Mouse (Mus musculus): ENCODE results near the gene Tbxas1.

The Tbxas1 gene

DNA sequence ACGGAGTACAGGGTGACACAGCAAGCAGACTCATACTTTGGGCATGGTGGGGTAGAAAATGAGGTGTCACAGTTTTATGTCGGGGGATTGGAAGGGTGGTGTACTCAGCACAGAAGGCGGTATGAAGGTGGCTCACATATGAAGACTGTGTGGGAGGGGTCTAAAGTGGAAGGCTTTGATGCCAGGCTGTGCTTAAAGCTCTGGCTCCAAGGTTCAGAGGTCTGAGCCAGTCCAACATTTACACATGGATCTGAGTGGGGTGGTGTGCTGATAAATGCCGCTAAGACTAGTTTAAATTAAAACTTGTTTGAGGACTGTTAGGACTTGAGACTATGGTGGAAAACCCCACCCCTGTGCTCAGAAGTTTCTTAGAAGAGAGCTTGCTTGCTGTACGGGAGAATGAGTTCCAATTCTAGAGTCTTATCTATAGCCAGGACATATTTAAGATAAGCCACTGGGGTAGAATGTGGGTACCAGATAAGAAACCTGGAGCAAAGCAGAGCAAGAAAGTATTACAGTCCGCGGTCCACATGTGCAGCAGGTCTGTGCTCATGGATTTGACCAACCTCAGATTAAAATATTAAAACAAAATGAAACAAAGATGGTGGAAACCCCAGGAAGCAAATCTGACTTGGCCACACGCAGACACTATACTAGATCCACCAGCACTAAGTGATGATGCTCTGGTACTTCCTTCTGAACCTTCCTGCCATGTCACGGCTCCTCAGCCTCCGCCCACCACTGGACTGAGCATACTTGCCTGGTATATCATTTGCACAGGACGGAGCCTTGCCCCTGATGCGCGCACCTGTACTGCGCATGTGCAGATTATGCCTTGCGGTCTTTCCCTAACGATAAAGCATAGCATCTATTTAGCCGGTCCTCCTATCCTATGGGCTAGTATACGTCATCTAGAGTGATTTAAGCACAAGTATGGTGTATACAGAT, 48.9 kb downstream of the Tbxas1 start:
- no peak for DNase-seq

DNA sequence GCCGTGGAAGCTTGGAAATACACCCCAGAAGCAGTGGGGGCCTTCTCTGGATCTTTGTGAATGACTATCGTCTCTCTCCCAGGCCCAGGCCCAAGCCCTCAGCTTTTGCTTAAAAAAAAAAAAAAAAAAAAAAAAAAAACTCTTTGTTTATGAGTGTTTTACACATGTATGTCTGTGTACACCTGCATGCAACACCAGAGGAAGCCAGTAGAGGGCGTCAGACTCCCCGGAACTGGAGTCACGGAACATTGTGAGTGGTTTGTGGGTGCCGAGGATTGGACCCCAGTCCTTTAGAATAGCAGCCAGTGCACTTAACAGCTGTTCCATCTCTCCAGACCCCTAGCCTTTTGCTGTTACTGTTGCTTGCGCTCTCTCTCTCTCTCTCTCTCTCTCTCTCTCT, 50.5 kb downstream of the Tbxas1 start:
- DNase-seq = no peak

DNA sequence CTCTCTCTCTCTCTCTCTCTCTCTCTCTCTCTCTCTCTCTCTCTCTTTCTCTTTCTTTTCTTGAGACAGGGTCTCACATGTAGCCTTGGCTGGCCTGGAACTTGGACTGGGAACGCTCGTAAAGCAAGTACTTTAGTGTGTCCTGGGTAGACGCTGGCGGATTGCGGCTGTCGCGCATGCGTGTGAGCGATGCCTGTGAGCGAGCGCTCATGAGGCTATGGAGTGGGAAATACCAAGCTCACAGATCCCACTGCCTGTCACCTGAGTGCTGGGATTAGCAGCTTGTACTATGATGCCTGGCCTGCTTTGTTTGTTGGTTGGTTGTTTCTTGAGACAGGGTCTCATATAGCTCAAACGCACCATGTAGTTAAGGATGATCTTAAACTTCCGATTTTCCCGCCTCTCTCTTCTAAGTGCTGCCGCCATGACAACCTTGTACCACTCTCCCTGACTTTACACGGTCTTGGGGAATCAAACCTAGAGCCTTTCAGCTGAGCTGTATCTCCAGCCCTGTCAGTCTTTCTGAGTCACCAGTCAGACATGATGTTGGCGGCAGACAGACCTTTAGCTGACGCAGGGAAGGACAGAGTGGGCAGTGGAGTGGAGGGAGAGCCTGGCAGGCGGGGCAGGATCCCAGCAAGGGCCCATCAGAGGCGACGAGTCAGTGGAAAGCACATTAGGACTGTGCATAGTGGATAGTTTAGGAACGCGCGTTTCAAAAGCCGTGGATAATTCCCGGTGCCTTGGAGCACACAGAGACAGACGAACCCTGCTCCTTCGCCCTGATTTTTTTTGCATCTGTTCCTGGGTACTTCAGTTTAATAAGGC, 51.1 kb downstream of the Tbxas1 start:
- no peak for DNase-seq

DNA sequence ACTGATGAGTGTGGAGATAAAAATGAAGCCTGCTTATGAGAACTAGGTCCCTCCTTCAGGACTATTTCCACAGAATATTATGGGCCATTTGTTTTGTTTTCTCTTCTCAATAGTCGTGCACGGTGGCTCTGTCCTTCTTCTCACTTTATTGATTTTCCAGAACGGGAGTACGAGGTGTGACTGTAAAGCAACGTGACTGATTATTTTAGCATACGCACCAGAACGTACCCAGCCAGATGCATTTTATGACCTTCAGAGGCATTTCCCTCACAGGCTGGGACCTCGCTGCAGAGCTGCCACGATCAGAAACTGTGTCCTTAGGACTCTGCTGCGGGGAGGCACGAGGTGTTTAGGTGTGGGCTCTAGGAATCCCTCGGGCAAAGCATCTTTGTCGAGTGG, 51.8 kb downstream of the Tbxas1 start:
- DNase-seq = no peak

DNA sequence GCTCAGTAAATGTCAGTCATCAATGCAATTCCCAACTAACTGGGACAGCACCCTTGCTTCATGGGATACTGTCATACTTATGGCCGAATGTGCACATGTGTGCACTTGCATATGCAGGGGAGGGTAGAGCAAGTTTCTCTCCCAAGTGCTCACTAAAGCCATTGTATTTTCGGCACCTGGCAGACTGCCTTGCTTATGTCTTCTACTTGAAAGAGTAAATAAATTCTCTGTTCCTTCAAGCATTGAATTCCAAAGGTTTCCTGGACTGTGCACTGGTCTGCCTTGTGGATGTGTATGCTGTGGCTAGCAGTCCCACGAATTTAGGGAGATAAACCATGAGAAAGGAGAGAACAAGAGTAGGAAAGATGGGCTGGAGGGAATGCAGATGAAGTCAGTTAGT, 53.3 kb downstream of the Tbxas1 start:
- peak; percentile 82 for DNase-seq

DNA sequence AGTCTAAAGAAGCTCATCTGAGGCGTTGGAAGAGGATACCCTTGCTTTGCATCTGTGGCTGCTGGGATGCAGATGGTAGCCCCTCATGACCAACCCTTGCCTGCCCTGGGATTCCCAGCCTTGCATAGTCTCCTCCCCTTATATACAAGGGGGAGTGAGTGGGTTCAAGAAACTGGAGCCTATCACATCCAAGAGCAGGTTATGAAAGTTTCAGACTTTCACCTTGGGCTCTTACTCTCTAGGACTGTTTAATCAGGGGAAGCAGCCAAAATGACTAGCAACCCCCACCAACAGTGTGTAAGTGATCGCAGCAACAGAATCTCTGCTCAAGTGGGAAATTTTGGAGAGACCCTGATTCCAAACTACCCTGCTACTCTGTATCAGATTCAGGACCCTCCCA, 60.8 kb downstream of the Tbxas1 start:
- no peak for DNase-seq

DNA sequence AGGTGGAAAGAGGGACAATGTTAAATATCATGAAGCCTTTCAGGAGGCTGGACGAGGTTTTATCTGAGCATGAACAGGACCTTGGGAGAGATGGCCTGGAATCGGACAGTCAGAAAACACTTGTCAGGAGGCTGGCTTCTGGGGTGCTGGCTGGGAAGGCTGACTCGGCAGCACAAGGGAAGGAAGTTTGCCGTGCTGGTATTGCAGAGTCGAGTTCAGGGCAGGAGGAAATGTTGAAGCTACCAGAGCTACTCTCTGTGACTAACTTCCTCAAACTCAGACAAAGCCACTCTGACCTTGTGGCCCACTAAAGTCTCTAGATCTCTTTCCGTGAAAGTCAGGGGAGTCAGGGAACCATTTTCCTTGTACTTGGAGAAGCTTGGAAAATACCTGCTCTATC, 63.2 kb downstream of the Tbxas1 start:
- peak; percentile 59 for DNase-seq

DNA sequence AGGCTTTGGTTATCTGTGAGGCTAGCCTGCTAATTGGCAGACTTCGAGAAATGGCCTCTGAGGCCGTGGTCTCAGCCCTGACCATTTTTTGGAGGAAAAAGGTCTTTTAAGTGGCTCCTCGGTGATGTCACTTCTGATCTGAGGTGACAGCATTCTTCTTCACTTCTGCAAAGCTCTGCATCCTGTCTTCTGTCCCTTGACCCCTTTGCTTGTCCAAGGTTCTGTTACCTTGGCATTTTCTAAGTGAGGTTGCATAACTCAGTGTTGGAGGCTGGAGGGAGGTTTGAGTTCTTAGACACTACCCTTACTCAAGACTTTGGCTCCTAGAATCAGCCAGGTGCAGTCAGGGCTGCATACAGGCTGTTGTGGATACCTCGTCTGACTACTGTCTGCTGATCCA, 63.9 kb downstream of the Tbxas1 start:
- DNase-seq = no peak

DNA sequence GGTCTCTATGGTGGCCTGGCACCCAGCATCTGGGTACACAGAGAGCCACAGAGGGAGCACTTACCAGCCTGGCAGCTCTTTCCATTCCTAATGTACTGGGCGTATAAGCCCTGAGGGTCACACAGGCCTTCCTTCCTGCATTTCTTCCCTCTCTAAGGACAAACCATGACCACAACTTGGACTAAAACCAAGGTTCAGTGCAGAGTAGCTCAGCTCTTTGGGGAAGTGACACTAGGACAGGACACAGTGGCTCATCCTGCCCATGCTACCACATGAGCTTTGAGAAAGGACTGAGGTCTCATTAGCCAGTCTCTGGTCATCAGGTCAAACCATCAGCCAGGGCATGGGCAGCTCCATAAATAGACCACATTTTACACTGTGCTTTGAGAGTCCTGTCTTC, 65.8 kb downstream of the Tbxas1 start:
- DNase-seq = peak; percentile 71

DNA sequence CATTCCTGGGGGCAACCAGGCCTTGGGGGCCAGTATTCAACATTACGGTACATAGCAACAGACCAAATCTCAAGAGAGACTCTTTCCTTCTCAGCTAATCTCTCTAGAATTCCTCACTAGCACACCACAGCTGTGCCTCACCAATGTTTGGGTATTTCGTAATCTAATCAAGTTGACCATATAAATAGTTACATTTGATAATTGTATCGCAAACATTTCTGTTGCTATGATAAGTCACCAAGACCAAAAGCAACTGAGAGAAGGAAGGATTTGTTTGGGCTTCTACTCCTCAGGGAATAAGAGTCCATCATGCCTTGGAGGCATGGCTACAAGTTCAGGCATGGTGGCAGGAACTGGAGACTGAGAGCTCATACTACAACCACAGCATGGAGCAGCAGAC, 67.6 kb downstream of the Tbxas1 start:
- no peak for DNase-seq

DNA sequence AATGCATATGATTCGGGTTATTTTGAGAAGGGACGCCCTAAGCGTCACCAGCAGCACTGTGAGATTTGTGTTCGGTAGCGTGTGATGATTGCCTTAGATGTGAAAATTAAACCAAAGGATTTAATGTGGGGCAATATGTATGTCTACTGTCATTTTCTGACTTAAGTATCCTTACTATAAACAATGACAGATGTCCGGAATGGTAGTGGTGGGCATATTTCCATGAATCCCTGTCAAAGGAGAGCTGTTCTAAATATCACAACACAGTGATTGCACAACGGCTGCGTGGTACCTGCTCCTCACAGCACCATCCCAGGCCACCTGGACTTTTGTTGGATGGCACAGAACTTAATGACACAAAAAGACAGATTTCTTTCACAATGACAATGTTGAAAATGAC, 69.2 kb downstream of the Tbxas1 start:
- DNase-seq = no peak

DNA sequence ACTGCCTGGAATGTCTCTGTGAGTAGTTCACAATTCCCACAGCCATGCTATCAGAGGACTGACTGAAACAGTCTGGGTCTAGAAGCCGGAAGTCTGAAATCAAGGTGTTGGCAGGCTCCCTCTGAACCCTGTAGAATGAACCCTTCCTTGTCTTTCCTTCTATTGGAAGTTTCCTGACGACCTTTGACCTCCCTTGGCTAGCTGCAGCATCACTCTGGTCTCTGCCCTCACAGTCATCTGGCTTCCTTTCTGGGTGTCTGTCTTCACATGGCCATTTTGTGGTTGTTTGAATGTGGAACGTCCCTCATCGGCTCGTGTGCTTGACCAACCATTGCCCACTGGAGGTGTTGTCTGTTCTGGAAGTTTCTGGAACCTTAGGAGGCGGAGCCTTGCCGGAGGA, 69.6 kb downstream of the Tbxas1 start:
- DNase-seq = no peak

DNA sequence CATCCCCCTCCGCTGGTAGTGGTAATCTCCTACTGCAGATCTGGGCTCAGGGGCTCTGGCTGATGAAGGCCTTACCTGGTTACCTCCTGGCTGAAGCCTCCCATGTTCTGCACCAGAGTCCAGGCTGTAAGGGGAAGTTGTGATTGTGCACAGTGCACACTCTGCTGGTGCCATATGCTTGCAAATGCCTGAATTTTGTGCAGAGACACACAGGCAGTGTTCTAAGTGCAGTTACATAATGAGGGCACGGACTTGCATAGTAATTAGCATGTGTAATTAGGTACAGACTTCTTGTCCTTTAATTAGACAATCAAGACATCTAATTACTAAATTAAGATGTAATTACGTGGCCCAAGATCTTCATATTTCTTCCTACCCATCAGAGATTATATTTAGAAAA, 70.5 kb downstream of the Tbxas1 start:
- no peak for DNase-seq

DNA sequence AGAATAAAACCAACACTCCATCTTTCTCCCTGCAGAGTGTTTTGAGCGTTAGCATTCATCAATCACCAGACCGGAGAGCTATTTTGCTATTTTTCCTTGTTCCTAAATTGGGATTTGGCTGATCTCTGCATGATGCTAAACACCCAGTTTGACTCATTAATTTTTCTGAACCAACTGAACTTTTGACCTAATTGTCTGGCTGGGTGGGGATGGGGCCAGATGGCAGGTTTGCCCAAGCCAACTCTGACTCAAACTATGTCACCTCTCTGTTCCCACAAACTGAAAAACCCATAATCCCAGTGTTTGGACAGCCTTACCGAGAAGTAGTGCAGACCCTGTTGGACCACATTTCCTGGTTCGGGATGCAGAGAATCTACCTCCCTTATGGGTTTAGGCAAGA, 72.1 kb downstream of the Tbxas1 start:
- DNase-seq = no peak

DNA sequence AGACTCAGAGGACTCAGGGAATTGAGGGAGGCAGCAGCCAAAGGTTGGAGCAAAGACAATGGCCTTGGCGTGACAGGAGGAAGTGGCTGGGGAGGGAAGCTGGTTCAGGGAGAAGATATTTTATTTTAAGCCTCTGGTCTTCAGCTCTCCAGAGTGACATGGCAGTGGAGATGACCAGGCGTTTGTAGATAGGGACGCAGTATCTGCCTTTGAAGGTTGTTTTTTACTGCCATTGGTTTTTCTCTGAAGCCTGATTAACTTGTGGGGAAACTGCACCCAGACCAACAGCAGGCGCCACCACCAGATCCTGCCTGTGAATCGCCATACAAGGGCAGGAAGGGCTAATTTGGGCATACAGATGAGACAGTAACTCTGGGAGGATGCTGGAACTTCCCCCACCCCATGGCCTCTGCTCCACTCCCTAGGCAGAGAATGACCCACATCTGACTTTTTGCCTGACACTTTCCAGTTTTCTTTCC, 74.5 kb downstream of the Tbxas1 start:
- peak; percentile 65 for DNase-seq

DNA sequence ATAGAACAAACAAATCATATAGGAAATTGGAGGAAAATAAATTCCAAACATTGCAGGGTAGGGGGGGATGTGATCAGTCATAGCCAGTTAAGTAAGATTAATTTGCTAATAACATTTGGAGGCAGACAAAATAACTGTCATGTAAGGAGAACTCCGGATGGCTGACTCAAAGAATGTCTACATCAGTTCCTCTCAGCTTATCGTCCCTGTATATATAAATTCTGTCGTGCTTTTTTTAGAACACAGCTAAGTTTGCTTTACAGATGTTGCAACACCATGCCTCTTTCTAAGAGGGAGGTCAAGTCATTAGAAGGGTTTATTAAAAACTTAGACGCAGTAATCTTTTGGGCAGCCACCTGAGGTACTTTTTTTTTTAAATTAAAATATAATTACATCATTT, 75.1 kb downstream of the Tbxas1 start:
- no peak for DNase-seq

DNA sequence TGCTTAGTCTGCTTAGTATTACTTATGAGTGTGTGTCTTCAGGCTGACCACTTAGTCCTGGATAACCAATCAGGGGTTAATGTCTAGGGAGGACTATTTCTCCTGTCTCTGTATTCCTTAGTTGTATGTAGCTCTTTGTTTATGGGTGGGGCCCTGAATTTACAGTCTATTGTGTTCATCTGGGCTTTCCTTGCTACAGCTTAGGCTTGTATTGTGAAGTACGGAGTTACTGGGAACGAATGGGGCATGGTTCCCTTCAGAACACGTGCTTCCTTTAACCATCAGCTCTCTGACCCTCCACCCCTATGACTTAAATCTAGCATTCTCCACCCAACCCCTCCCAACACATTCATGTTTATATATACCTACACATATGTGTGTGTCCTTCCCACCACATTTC, 75.6 kb downstream of the Tbxas1 start:
- peak; percentile 48 for DNase-seq

DNA sequence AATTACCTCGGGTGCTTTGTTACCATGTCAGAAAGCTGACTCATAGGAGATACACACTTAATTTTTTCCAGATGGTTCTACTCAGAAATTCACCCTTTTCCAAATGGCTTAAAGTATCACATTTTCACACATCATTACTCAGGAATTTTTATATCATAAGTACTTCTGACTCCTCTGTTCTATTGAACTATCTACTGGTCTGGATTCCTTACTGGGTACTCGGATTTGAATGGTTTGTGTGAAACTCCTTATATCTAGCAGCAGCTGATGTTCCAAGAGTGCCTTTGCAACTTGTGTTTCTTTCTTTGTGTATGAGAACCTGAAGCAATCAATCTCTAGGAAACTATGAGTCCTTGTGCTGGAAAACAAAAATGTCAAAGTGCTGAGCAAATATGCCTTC, 81.4 kb downstream of the Tbxas1 start:
- DNase-seq = no peak

DNA sequence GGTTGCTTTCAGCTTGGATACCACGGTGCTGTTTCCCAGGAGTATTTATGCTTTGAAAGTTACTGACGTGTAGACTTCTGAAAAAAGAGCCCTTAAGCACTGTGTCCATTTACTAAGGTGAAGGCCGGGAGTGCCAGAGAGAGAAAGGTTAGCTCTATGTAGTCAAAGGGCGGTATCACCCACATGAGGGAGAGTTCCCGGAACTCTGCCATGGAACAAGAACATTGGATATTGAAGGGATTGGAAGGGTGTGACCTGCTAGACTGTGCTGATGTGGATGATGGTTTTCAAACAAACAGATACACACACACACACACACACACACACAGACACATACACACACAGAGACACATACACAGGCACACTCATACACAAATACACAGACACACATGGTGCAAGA, 82.0 kb downstream of the Tbxas1 start:
- no peak for DNase-seq

DNA sequence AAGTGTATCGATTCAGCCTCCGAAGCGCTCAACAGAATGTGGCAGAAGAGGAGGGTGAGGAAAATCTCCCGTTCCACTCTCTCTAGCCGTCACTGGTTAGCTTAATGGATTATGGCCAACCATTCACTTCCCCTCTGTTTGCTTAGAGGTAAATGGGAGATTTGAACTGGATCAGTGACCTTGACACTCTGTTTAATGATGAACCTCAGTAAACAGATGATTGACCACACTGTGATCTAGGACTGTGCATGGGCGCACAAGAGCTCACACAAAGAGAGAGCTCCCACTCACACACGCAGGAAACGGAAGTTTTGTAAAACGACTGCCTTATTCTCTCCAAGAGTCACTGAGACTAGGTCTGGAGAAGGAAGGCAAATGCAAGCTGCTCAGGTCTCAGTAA, 84.3 kb downstream of the Tbxas1 start:
- no peak for DNase-seq

DNA sequence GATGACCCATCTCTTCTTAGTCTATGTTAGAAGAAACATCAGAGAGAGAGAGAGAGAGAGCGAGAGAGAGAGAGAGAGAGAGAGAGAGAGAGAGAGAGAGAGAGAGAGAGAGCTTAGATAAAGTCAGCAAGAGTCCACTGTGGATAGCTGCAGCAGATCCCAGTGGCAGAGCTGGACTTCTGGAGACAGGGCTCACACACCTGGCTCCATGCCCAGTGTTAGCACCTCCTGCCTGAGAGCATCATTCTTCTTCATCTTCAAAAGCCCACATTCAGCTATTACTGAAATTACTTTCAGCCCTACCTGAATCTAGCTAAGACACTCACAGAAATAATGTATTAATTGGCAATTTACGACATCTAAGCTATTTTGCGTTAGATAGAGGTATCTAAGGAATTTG, 85.2 kb downstream of the Tbxas1 start:
- no peak for DNase-seq

DNA sequence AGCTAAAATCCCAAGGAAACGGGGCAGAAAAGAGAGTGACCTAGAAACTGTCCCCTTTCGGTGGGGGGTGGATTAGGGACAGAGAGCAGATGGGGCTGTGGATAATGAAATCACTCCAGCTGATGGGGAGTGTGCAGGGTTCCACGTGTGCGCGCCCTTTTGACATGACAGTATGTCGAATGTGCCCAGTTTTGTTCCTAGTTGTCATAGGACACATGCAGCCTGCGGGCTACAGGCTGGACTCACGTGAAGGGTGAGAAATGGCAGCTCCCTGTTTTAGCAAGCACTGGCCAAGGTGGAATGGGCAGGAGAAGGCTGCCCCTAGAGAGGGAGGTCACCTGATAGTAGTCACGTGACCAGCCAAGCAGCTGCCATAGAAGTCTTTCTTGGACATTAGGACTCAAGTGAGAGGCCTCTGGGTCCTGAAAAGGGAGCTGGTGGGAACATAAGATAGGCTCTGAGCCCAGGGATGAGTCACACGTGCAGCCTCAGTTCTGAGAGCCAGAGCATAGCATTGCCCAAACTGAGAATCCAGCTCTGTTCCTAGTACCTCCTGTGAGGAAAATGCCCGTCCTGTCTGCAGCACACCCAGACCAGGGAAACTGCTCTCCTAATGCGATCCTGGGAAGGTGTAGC, 85.7 kb downstream of the Tbxas1 start:
- DNase-seq = peak; percentile 35

DNA sequence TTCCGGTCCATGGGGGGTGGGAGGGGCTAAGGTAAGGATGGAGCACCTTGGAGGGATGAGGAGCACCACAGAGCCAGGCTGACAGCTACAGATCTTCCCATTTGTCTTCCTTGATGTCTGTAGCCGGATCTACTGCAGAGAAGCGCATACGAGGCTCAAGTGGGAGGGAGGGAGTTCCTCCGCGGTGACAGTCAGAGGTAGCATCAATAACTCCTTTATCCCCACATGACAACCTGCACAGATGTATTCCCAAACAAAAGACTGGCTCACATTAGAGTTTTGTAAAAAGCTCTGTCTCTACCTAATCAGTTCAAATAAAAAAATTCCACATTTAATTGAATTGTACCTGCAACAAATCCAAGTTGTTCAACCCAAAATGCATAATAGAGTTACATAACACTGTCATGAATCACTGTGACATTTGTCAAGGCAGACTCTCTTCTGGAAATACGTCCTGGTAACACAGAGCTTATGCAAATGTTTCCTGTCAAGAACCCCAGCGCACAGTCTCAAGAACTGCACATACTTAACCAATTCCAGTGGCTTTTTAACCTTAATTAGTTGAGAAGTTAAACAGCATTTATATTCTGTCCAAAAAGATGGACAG, 86.3 kb downstream of the Tbxas1 start:
- DNase-seq = no peak
